Mouse (Mus musculus): ENCODE results near the gene Ttc9c.
A peak's percentile ranks its signal among the peaks of the same experiment; 100 is the strongest.

The Ttc9c gene

DNA sequence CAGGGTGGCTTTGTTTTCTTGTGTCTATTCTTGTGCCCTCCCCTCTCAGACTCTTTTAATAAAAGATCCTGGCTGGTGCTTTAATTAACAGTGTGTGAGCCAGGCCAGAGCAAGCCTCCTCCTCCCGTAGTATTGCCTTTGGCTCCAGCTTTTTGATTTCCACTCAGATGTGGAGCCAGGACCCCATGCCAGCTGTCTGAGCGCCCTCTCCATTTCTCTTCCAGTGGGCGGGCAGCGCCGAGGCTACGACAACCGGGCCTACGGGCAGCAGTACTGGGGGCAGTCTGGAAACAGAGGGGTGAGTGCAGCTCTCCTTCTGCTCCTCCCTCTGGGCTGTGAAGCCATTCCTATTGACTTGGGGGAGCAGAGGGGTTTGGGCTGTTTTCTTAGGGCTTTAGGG lies 11.5 kb upstream of the Ttc9c start:
- DNase-seq (ENCODE audit: inconsistent ontology term): no peak

GRCm38 (mm10) chr19:8829660-8830059 lies 10.5 kb upstream of the Ttc9c start, which contains the start of gene AC129217.1:
Gene AC129217.1 (plus strand): TSS chr19:8829773.
- DNase-seq (ENCODE audit: inconsistent ontology term): no peak

DNA sequence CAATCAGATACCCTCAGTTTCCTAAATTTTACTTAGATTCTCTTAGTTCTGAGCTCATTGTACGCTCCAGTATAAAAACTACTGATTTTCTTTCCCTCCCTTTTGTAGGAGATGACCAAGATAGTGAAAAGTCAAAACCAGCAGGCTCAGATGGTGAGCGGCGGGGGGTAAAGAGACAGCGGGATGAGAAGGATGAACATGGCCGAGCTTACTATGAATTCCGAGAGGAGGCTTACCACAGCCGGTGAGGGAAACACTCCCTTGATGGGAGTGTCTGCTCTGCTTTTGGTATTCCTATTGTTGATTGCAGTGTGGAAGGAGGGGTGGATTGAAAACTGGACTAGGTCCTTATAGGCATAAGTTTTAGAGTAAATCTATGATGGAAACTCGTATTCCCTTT lies 3.6 kb upstream of the Ttc9c start:
- no peak for DNase-seq (ENCODE audit: inconsistent ontology term)

DNA sequence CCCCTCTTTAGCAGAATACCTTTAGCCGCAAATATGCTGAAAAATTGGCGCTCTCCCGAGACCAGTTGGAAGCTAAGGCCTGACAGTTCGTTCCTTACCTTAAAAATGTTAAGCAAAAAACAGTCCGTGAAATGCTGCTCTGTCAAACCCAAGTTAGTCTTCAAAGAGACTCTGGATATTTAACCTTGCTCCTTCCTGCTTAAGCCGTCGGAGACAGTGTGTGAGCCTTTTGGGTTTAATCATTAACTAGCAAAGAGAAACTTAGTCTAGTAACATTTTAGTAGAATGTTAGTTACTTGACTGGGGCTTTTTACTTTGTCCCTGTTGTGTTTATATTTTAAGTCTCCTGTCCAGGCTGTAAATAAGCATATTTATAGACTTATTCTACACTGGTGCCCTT lies 2.0 kb upstream of the Ttc9c start:
- DNase-seq (ENCODE audit: inconsistent ontology term): no peak

DNA sequence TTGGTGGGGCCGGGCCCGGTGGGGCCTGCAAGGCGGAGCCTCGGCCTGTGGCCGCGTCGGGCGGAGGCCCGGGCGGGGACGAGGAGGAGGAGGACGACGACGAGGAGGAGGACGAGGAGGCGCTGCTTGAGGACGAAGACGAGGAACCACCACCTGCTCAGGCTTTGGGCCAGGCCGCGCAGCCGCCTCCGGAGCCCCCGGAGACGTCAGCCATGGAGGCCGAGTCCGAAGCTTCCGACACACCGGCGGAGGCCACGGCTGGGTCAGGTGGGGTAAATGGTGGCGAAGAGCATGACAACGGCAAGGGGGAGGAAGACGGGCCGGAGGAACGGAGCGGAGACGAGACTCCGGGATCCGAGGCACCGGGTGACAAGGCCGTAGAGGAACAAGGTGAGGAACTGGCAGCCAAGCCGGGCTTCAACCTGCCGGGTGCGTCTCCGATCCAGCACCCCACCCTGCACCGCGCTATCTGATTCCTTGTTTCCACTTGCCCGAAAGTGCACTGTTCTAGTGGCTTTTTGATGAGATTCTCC lies 1.4 kb upstream of the Ttc9c start:
- no peak for DNase-seq (ENCODE audit: inconsistent ontology term)

GRCm38 (mm10) chr19:8819596-8820423 lies 677 bp upstream of the Ttc9c start, which contains the start of gene Hnrnpul2:
Gene Hnrnpul2 (plus strand): TSS chr19:8820010.
- peak; percentile 99 for DNase-seq (ENCODE audit: inconsistent ontology term)

DNA sequence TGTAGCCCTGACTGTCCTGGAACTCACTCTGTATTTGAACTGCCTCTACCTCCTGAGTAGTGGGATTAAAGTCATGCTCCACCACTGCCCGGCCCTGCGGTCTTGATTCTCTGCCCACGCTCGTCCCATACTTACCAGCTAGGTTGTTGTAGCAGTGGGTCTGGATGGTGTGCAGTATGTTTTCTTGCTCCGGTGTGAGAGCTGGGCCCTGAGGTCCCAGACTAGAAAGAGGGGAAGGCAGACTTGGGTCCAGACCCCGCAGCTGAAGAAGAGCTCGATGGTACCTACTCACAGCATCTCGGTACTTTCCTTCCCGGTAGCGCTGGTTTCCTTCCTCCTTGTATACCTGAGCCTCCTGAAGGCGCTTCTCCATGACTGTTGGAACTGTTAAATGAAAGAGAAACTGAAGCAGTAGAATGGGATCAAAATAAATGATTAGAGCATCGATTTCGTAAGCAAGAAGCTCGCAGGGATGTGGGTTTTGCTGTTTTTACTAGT lies 783 bp downstream of the Ttc9c start:
- DNase-seq (ENCODE audit: inconsistent ontology term): no peak

GRCm38 (mm10) chr19:8817001-8817400 lies 2.1 kb downstream of the Ttc9c start:
- no peak for DNase-seq (ENCODE audit: inconsistent ontology term)

DNA sequence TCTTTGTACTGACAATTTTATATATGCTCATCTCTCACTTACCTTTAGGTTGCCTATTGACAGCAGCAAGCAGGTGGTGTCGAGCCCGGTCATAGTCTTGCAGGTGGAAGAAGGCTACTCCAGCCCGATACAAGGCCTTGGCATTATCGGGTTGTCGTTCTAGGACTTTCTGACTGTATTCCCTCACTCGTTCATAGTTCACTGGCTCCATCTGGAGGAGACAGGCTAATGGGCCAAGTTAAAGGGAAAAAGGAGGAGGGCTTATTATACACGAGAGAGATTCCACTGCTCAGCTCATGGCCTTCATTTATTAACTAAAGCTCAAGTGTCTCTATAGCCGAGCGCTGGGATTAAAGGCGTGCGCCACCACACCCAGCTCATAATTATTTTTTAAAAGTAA lies 3.3 kb downstream of the Ttc9c start:
- peak; percentile 38 for DNase-seq (ENCODE audit: inconsistent ontology term)

DNA sequence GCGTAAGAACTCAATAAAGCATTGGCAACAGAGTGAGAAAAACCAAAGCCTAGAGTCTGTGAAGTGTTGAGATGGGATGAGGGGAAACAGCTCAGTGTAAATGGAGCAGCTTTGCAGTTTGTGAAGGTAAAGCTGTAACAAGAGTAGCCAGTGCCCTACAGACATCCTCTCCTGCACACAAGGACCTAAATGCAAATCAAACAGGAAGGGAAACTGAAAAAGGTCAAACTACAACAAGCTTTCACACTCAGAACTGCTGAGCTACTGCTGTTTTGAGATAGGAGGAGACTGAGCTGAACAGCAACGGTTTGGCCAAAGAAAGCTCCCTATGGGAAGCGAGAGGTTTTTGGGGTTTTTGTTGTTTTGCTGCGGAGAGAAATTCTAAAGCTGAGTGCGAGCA lies 12.3 kb downstream of the Ttc9c start:
- DNase-seq (ENCODE audit: inconsistent ontology term): no peak

DNA sequence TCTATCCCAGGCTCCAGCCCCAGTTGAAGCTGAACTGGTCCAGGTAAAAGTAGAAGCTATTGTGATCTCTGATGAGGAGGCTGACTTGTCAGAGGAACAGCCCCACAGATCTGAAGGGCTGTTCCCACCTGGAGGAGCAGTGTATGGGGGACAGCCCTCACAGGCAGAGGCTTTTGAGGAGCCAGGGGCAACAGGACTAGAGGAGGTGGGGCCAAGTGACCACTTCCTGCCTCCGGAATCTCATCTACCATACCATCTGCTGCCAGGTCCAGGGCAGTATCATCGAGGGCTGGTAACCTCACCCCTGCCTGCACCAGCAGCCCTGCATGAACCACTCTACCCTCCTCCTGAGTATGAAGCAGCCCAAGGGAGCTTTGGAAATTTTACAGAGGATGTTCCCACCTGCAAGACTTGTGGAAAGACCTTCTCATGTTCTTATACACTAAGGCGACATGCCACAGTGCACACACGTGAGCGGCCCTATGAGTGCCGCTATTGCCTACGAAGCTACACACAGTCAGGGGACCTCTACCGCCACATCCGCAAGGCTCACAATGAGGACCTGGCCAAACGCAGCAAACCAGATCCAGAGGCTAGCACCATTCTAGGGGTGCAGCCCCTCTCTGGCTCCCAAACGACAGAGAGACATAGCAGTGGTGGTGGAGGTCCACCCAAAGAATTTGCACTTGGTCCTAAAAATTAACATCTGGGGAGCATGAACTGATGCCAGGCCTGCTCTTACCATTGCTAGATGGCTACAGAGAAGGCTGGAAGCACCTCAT lies 15.1 kb downstream of the Ttc9c start:
- no peak for DNase-seq (ENCODE audit: inconsistent ontology term)

GRCm38 (mm10) chr19:8803204-8803780 lies 15.8 kb downstream of the Ttc9c start:
- no peak for DNase-seq (ENCODE audit: inconsistent ontology term)

DNA sequence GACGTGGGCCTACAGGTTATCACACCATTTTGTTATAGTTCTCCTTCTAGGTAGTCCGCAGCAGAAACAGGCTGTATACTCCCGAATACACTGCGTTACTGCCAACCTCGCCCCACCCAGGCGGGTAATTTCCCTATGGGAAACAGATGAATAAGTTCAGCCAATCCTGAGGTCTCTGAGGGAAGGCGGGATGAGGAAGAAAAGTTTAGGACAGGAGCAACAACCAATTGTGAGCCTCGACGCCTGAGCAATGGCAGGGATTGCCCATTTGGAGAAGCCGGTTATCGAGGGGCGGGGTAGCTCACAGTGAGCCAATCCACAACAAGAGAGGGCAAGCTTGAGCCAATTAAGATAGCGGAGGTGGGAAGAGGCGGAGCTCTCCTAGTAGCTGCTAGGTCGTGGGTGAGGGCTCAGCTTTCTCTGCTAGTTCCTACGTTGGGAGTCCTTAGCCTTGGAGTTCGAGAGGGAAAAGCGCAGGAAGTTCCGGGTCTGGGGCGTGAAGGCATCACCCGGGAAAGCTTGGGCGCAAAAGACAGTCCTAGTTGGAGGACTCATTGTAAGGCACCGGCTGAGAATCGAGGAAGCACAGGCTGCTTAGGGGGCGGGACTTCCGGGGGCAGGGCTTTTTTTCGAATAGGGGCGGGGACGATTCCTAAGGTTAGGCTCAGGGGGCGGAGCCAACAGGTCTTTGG lies 16.9 kb downstream of the Ttc9c start, which contains the start of gene Zbtb3:
Gene Zbtb3, plus strand, starts transcription at position 426 of the 692 bp plus-strand sequence.
- peak; percentile 98 for DNase-seq (ENCODE audit: inconsistent ontology term)

DNA sequence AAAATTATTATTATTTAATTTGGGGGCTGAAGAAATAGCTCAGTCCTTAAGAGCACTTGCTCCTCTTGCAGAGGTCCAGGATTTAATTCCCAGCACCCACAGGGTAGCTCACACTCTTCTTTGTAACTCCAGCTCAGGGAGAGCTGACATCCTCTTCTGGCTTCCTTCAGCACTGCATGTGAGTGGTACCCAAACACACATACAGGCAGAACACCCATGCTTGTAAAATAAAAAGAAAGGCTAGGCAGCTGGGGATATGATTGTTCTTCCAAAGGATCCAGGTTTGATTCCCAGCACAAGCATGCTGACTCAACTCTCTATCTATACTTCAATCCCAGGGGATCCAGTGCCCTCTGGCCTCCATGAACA lies 20.2 kb downstream of the Ttc9c start:
- DNase-seq (ENCODE audit: inconsistent ontology term): no peak

DNA sequence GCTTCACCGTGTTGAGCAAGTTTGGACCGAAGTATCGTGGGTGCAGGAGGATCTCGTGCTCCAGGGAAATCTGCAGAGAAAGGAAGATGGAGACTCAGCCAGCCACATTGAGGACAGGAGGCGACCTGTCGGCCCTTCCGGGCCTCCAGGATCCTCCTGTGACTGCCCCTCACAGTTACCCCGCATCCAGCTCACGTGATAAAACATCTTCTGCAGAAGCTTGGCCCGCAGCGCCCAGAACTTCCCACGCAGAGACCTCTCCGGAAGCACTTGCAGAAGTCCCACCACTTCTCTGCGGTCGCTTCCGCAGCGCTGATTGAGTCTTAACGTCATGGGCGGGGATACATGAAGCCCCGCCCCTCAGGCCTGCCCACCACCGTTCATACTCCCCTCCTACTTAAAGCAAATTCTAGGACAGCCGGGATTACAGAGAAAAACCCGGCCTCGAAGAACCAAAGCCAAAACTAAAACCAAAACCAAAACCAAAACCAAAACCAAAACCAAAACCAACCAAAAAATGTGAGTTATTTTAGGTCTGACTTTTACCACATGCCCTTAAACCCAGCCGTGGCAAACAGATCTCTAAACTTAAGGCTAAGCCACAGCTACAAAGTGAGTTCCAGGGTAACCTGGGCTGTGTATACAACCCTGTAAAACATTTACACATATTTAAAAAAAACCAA lies 20.7 kb downstream of the Ttc9c start, which contains the start of gene Polr2g:
Gene Polr2g, minus strand, starts transcription at position 314 of the 683 bp plus-strand sequence.
- DNase-seq (ENCODE audit: inconsistent ontology term): peak; percentile 96

GRCm38 (mm10) chr19:8790171-8790570 lies 29.0 kb downstream of the Ttc9c start:
- DNase-seq (ENCODE audit: inconsistent ontology term): no peak

DNA sequence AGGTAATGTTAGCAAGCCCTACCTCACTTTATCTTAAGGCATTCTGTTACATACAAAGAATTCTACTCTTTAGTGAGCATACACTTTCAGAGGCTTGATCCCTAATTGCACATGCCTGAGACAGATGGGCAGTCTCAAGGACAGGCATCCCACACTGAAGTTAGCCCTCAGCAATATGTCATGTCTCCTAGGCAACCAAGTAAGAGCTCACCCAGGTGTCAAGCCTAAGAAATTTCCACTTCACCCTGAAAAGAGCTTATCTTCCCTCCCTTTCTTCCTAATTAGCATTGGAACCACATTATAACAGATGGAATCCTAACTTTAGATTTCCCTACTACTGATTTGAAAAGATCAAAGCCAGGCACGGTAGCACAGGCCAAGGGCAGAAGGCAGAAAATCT lies 30.0 kb downstream of the Ttc9c start:
- no peak for DNase-seq (ENCODE audit: inconsistent ontology term)

GRCm38 (mm10) chr19:8788521-8788920 lies 30.6 kb downstream of the Ttc9c start:
- no peak for DNase-seq (ENCODE audit: inconsistent ontology term)

DNA sequence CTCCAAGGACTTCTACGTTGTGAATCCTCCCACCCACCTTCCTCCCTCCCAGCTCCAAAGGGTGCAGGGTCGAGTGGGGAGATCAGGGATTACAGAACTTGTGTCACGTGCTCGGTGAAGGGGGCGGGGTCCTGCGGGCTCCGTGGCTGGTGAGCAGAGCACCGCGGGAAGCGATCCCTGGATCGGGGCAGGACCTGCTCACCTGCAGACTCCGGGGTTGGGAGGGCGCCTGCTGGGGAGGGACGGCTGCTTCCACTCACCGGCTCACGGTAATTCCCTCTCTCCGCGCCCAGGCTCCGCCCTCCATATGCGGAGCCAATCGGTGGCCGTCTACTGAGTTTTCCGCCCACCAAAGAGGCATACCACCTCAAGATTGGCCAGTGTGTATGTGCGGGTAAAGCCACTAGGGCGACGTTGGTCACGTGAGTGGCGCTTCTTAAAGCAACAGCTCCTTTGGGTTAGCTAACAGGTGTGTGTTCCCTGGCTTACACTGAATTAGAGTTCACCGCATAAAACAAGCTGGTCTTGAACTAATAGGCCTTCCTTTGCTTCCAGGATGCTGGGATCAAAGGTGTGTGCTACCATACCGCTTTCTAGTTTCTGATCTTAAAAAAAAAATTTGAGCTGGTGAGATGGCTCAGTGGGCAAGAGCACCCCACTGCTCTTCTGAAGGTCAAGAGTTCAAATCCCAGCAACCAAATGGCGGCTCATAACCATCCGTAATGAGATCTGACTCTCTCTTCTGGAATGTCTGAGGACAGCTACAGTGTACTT lies 32.9 kb downstream of the Ttc9c start, which contains the start of gene Taf6l:
Gene Taf6l, minus strand, starts transcription at position 410 of the 774 bp plus-strand sequence.
- DNase-seq (ENCODE audit: inconsistent ontology term): peak; percentile 93

DNA sequence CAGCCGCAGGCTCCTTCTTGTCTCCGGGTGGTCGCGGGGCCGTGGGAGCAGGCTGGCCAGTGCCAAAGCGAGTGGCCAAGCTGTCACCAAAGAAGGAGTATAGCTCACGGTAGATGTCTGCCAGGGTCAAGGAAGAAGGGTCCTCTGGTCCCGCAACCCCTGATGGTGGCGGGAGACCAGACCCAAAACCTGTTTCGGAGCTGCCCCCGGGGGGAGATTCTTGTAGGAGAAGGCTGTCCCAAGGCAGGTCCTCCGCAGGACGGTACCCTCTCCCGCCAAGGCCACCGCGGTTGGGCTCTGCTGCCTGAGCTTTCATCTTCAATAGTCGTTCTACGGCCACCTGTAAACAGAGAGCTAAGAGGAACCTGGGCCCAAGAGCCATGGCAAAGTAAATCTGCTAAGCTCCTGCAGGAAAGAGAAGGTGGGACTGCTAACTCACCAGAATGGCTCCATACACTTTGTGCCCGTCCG lies 44.1 kb downstream of the Ttc9c start:
- peak; percentile 27 for DNase-seq (ENCODE audit: inconsistent ontology term)
